Mouse (Mus musculus) stomach, embryonic 14.5 days (tissue): Measurements from ENCODE around the gene Casc3. TPM values are rescaled to one million over a fixed set of nuclear protein-coding genes. Genes with fewer than 3 reads are reported as not detected.

Experiments
- ATAC-seq: fragments of 200-750 bp; cut with Nextera tagmentation; 2 replicates; pipeline ENCODE4 v1.8.0; 2017; ENCODE audit warnings: low read depth, moderate TSS enrichment; ENCODE audit not compliant: insufficient number of reproducible peaks, insufficient read depth, low FRiP score
- H3K27ac ChIP-seq: fragments of 300-500 bp; sonication (generic); 2 replicates; pipeline ENCODE4 v1.5.1; 2014; ENCODE audit warnings: mild to moderate bottlenecking, low read length, moderate library complexity, mixed read lengths
- H3K27me3 ChIP-seq: fragments of 300-500 bp; sonication (generic); 2 replicates; pipeline ENCODE4 v1.6.1; 2014; ENCODE audit warnings: low read length, control low read depth, mixed read lengths; ENCODE audit not compliant: control insufficient read depth, insufficient read depth
- H3K36me3 ChIP-seq: fragments of 300-500 bp; sonication (generic); 2 replicates; pipeline ENCODE4 v1.6.1; 2014; ENCODE audit warnings: mild to moderate bottlenecking, control low read depth, low read length, moderate library complexity, mixed read lengths; ENCODE audit not compliant: control insufficient read depth, insufficient read depth
- H3K4me1 ChIP-seq: fragments of 300-500 bp; sonication (generic); 2 replicates; pipeline ENCODE4 v1.6.1; 2014; ENCODE audit warnings: low read length, control low read depth, mixed read lengths; ENCODE audit not compliant: control insufficient read depth, insufficient read depth
- H3K4me2 ChIP-seq: fragments of 300-500 bp; sonication (generic); replicated peaks from 2 replicates; pipeline ENCODE4 v1.6.1; 2014; ENCODE audit warnings: low read depth, low read length, control low read depth
- H3K4me3 ChIP-seq: fragments of 300-500 bp; sonication (generic); 2 replicates; pipeline ENCODE4 v1.5.1; 2014; ENCODE audit warnings: low read depth, low read length, control low read depth
- H3K9ac ChIP-seq: fragments of 300-500 bp; sonication (generic); replicated peaks from 2 replicates; pipeline ENCODE4 v1.6.1; 2014; ENCODE audit warnings: low read depth, mild to moderate bottlenecking, control low read depth, low read length, moderate library complexity, mixed read lengths
- H3K9me3 ChIP-seq: fragments of 300-500 bp; sonication (generic); 2 replicates; pipeline ENCODE4 v1.6.1; 2016; ENCODE audit warnings: low read depth, low read length, control low read depth; ENCODE audit not compliant: control insufficient read depth
- WGBS: fragments of 180-500 bp; shearing (Covaris S2); extraction: QIAGEN DNeasy Blood & Tissue Kit; methylation state at CpG from one replicate; pipeline ENCODE4 v1.1.7; 2014; 5-methylcytosine and 5-hydroxymethylcytosine counted together
- polyA plus RNA-seq: library from polyadenylated mRNA; unstranded; fragments of >200 nt; fragmentation: Nextera tagmentation; extraction: Ambion mirVana; gene quantifications from 2 replicates; pipeline ENCODE4 v1.2.1, GENCODE M21; 2014

The Casc3 gene
- polyA plus RNA-seq, 1 experiment from 2014 or later, result 33.7 TPM

GRCm38 (mm10) chr11:98827877-98828276 lies 23.2 kb downstream of the Casc3 start:
- Histone ChIP-seq H3K27me3 (no peaks in the 10 kb centered on the region), H3K9me3 (no peaks in the 10 kb centered on the region), H3K27ac (no peak overlapping the region), H3K4me3 (no peak overlapping the region), H3K36me3 (peaks cover 73% of the 10 kb centered on the region), H3K4me1 (no peaks in the 10 kb centered on the region), H3K4me2 (no peak overlapping the region), H3K9ac (no peak overlapping the region)
- no peak for ATAC-seq
- WGBS, result 86% methylated on average over 2 of the region's 2 CpGs

- ATAC-seq, result no peak
- H3K9ac ChIP-seq, result no peak overlapping the region
- 71% methylated on average over 12 of the region's 12 CpGs for WGBS
- H3K36me3 ChIP-seq, result peaks cover 75% of the 10 kb centered on the region
- no peaks in the 10 kb centered on the region for H3K9me3 ChIP-seq
- H3K27ac ChIP-seq, result no peak overlapping the region
- no peaks in the 10 kb centered on the region for H3K4me1 ChIP-seq
- H3K4me2 ChIP-seq, result no peak overlapping the region
- no peak overlapping the region for H3K4me3 ChIP-seq
- no peaks in the 10 kb centered on the region for H3K27me3 ChIP-seq
Observed at GRCm38 (mm10) chr11:98829091-98829775, 24.5 kb downstream of the Casc3 start.

GRCm38 (mm10) chr11:98829875-98830274 lies 25.2 kb downstream of the Casc3 start:
- no peaks in the 10 kb centered on the region for H3K4me1 ChIP-seq
- H3K9ac ChIP-seq, result no peak overlapping the region
- no peak overlapping the region for H3K4me3 ChIP-seq
- H3K27ac ChIP-seq, result no peak overlapping the region
- H3K27me3 ChIP-seq, result no peaks in the 10 kb centered on the region
- no peaks in the 10 kb centered on the region for H3K9me3 ChIP-seq
- no peak for ATAC-seq
- 67% methylated on average over 4 of the region's 4 CpGs for WGBS
- no peak overlapping the region for H3K4me2 ChIP-seq
- peaks cover 73% of the 10 kb centered on the region for H3K36me3 ChIP-seq

GRCm38 (mm10) chr11:98835296-98835695 lies 30.6 kb downstream of the Casc3 start:
- Histone ChIP-seq H3K36me3 (peaks cover 30% of the 10 kb centered on the region), H3K27ac (no peak overlapping the region), H3K9ac (no peak overlapping the region), H3K4me2 (no peak overlapping the region), H3K27me3 (peaks cover 4% of the 10 kb centered on the region; the same call in 1 of the 2 replicates), H3K4me3 (no peak overlapping the region), H3K4me1 (peaks cover 18% of the 10 kb centered on the region), H3K9me3 (no peaks in the 10 kb centered on the region)
- WGBS, result 54% methylated on average over 5 of the region's 5 CpGs
- no peak for ATAC-seq

- WGBS, result 48% methylated on average over 3 of the region's 3 CpGs
- Histone ChIP-seq H3K36me3 (peaks cover 30% of the 10 kb centered on the region), H3K9me3 (no peaks in the 10 kb centered on the region), H3K4me1 (peaks cover 18% of the 10 kb centered on the region), H3K4me2 (no peak overlapping the region), H3K27me3 (peaks cover 4% of the 10 kb centered on the region; the same call in 1 of the 2 replicates), H3K4me3 (no peak overlapping the region), H3K27ac (no peak overlapping the region), H3K9ac (no peak overlapping the region)
- no peak for ATAC-seq
Observed at GRCm38 (mm10) chr11:98835725-98836124, 31.0 kb downstream of the Casc3 start.

GRCm38 (mm10) chr11:98836128-98836527 lies 31.4 kb downstream of the Casc3 start:
- H3K27me3 ChIP-seq, result peaks cover 4% of the 10 kb centered on the region; the same call in 1 of the 2 replicates
- peak overlapping the region; percentile 92 for H3K4me2 ChIP-seq
- H3K4me1 ChIP-seq, result peaks cover 18% of the 10 kb centered on the region
- H3K4me3 ChIP-seq, result peak overlapping the region; percentile 49
- WGBS, result 23% methylated on average over 7 of the region's 7 CpGs
- no peaks in the 10 kb centered on the region for H3K9me3 ChIP-seq
- ATAC-seq, result peak; percentile 9; the same call in 1 of the 2 replicates
- peak overlapping the region; percentile 39; the same call in 1 of the 2 replicates for H3K27ac ChIP-seq
- peak overlapping the region; percentile 65; the same call in 1 of the 2 replicates for H3K9ac ChIP-seq
- peaks cover 28% of the 10 kb centered on the region for H3K36me3 ChIP-seq

DNA sequence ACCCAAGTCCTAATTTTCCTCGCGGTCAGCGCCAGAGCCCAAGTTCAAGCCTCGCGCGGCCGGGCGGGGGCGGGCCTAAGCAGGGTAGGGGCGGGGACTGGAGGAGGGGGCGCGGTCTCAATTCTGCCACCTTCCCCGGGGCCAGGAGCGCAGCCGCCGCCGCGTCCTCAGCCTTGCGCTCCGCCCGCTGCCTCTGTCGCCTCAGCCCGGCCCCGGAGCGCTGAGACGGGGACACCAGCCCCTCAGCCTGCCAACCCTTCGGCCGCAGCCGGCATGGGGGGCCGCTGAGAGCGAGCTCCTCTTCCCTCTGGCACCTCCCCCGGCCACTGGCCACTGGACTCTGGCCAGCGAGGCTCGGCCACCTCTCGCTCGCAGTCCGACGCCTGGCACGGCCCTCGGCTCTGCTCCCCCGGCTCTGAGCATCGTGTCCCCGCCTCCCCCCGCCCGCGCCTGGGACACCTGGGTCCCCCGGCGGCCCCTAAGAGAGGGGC lies 32.0 kb downstream of the Casc3 start, which contains the start of gene Rapgefl1:
TSS of gene Rapgefl1 (plus strand) at position 135 of the 491 bp plus-strand sequence.
- Histone ChIP-seq H3K4me2 (peak within 1 kb of the TSS; percentile 92), H3K4me1 (peaks cover 18% of the 10 kb centered on the region), H3K27ac (peak within 1 kb of the TSS; percentile 39; the same call in 1 of the 2 replicates), H3K27me3 (peaks cover 4% of the 10 kb centered on the region; the same call in 1 of the 2 replicates), H3K4me3 (peak within 1 kb of the TSS; percentile 49), H3K9me3 (no peaks in the 10 kb centered on the region), H3K36me3 (peaks cover 22% of the 10 kb centered on the region), H3K9ac (peak within 1 kb of the TSS; percentile 65)
- peak; percentile 83 for ATAC-seq
- 0% methylated on average over 42 of the region's 48 CpGs for WGBS

DNA sequence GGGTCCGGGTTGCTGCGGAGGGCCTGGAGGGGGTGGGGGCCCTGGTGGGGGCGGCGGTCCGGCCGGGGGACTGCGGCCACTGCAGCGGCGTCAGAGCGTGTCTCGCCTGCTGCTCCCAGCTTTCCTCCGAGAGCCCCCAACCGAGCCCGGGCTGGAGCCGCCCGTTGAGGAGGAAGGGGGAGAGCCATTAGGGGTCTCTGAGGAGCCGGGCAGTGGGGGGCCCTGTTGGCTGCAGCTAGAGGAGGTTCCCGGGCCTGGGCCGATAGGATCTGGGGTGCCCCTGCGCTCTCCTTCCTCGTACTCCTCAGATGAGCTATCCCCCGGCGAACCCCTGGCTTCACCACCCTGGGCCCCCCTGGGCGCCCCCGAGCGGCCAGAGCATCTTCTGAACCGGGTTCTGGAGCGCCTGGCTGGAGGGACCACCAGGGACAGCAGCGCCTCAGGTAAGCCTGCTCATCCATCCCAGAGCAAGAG lies 32.6 kb downstream of the Casc3 start:
- peak; percentile 37; the same call in 1 of the 2 replicates for ATAC-seq
- H3K27me3 ChIP-seq, result peaks cover 4% of the 10 kb centered on the region; the same call in 1 of the 2 replicates
- peaks cover 17% of the 10 kb centered on the region for H3K36me3 ChIP-seq
- peak overlapping the region; percentile 49 for H3K4me3 ChIP-seq
- peak overlapping the region; percentile 92 for H3K4me2 ChIP-seq
- no peaks in the 10 kb centered on the region for H3K9me3 ChIP-seq
- peaks cover 18% of the 10 kb centered on the region for H3K4me1 ChIP-seq
- WGBS, result 1% methylated on average over 29 of the region's 29 CpGs
- peak overlapping the region; percentile 65 for H3K9ac ChIP-seq
- no peak overlapping the region for H3K27ac ChIP-seq
